ENCODE assay signal across 10 mouse cellular contexts in genomic region chr5:115585616-115586015, GRCm38 (mm10).
"Had no signal": no experiment of that assay in that cellular context is flagged by ENCODE, and none has a peak within 500 bp of the region (broad histone marks: within the 10 kb centered on the region; RNA-seq: fewer than 3 reads in every experiment).

No protein-coding gene starts in this region.

- H3K27ac ChIP-seq: hindbrain, postnatal 0 days; kidney, postnatal 0 days; limb, embryonic 15.5 days; neural tube, embryonic 12.5 days; stomach, postnatal 0 days had no signal

- DNase-seq: layer of hippocampus, adult 9-11 months; layer of hippocampus, postnatal 36 days; lung, adult 18-20 months; thymus, adult 18-20 months; thymus, postnatal 14 days had no signal

- H3K4me1 ChIP-seq: limb, embryonic 15.5 days; neural tube, embryonic 12.5 days had no signal

- H3K4me2 ChIP-seq: limb, embryonic 15.5 days; neural tube, embryonic 12.5 days had no signal

- ATAC-seq: hindbrain, postnatal 0 days had no signal

- H3K4me3 ChIP-seq: limb, embryonic 15.5 days; neural tube, embryonic 12.5 days had no signal

- H3K9ac ChIP-seq: limb, embryonic 15.5 days; neural tube, embryonic 12.5 days had no signal

- H3K27me3 ChIP-seq: limb, embryonic 15.5 days; neural tube, embryonic 12.5 days had no signal
